Mouse (Mus musculus): Measurements from ENCODE around the gene Kmt2b. TPM values are rescaled to one million over a fixed set of nuclear protein-coding genes. Genes with fewer than 3 reads are reported as not detected.
A peak's percentile ranks its signal among the peaks of the same experiment; 100 is the strongest.

The Kmt2b gene
- total RNA-seq, 2 experiments from 2014 or later: 41.3 to 62.2 TPM

DNA sequence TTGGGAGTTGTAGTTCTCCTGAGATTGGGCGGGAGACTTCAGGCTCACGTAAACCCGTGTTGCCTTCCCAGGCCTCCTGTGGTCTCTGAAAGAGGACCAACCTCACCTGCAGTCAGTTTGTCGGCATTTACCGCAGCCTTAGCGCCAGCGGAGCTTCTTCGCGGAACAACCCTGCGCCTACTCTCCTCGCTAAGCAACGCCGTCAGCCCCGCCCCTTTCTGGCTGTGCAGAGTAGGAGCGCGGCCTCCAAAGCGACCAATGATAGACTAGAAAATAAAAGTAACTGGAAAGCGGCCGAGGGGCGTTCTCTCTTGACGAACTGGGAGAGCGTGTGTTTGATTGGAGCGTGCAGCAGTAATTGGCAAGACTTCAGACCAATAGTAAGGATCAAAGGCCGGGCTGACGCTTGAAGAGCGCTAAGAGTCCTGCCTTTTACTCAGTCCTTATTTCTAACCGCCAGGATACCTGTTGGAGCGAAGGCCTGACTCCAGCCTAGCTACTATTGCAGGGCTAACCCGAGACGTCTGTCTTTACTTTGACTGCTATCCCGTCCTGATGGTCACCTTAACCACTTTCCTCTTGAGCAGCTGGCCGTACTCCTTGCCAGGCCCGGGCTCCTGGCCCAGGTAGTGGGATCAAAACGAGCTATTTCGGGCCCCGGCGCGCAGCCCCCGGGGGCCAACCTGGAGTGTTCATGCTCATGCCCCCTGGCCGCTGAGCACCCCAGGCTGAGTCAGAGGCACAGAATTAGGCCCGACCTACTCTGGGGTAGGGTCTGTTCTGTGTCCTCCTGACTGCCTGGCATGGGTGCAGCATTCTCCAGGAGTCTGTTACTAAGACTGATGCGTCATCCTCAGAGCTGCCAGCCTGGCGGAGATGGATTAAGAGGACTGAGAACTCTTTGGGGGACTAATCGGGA, 36.2 kb downstream of the Kmt2b start, which contains the start of the genes Hspb6 and Proser3:
Gene Hspb6, plus strand, starts transcription at position 77 of the 919 bp plus-strand sequence.
Gene Proser3, minus strand, starts transcription at position 198 of the 919 bp plus-strand sequence.
- intact Hi-C loops (cut with DNase I): no loop called here

DNA sequence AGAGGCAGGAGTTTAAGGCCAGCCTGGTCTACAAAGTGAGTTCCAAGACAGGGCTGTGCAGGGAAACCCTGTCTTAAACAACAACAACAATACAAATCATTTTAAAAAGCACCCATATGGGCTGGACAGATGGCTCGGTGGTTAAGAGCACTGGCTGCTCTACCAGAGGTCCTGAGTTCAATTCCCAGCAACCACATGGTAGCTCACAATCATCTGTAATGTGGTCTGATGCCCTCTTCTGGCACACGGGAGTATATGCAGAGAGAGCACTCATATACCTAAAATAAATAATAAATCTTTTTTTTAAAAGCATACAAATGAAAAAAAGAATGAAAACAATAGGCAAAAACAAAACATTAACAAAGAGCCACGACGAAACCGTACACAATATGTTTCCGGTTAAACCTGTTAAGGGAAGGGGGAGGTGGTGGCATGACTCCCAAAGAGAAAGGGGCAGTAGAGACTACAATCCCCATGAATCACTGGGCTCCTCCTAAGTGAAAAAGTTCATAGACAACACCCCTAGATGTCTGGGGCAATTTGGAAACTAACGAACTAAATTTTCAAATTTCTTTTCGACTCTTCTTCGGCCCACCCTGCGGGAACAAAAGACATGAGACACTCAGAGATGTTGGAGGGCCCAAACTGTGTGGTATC, 37.0 kb downstream of the Kmt2b start:
- no peak for DNase-seq (ENCODE audit: low spot score in 2 of 2)
- intact Hi-C loops (cut with DNase I): no loop called here

More for the DNA sequence above, 36.2 kb downstream of the Kmt2b start, which contains the start of the genes Hspb6 and Proser3:
- peak; percentile 94 to 95 for DNase-seq (ENCODE audit: low spot score in 2 of 2)

DNA sequence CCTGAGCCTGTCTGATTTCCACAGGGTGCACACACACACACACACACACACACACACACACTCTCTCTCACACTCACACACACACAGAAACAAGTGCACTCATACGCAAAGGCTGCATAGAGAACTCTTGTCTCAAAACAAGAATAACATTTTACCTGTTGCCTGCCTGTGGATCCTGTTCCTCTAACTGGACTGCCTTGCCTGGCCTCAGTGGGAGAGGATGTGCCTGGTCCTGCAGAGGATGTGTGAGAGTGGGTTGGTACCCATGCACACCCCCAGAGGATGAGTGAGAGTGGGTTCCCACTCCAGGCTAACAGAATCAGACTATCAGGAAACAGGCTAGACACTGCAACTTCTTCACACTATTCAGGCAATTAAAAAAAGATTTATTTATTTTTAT, 37.9 kb downstream of the Kmt2b start:
- intact Hi-C loops (cut with DNase I): no loop called here
- DNase-seq (ENCODE audit: low spot score in 2 of 2): no peak

DNA sequence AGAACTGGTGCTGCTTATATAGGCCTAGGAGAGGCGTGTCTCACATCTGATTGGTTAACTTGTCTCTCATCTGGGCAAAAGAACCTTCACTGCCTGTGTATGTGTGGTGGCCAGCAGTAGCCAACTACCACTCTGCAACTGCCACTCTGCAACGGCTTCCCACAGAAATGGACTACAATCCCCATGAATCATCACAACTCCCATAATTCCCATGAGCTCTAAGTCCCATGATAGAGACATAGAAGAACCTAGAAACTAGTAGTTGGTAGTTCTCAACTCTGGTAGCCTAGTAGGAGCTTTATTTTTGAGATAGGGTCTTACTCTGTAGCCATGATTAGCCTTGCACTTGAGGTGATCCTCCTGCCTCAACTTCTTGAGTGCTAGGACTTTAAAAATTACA, 38.6 kb downstream of the Kmt2b start:
- intact Hi-C loops (cut with DNase I): no loop called here
- DNase-seq (ENCODE audit: low spot score in 2 of 2): no peak

DNA sequence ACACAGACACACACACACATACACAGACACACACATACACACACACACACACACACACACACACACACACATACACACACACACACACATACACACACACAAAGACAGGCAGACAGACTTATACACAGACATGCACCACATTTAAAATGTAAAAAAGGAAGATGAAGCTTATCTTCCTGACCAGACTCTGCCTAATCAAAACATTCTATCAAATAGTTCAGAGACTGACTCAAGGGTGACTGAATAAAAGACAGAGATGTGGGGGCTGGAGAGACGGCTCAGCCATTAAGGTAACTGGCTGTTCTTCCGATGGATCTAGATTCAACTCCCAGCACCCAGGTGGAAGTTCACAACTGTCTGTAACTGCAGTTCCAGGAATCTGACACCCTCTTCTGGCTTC, 44.2 kb downstream of the Kmt2b start:
- intact Hi-C loops (cut with DNase I): no loop called here
- DNase-seq (ENCODE audit: low spot score in 2 of 2): no peak

DNA sequence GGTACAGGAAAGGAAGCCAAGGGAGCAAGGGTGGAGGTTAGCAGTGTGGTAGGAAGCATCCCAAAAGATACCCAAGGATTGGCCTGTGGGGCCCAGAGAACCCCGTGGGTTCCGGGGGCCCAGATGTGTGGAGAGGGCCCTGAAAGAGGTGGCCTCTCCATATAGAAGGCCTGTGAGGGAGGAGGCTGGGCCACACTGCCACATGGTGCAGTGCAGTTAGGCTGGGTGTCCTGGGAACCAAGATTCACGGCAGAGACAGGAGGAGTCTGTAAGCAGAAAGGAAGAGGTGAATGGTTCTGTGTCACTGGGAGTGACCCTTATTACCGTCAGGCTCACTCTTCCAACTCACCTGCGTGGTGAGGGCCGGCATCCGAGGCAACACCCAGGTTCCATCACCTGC, 48.0 kb downstream of the Kmt2b start:
- intact Hi-C loops (cut with DNase I): no loop called here
- DNase-seq (ENCODE audit: low spot score in 2 of 2): no peak

DNA sequence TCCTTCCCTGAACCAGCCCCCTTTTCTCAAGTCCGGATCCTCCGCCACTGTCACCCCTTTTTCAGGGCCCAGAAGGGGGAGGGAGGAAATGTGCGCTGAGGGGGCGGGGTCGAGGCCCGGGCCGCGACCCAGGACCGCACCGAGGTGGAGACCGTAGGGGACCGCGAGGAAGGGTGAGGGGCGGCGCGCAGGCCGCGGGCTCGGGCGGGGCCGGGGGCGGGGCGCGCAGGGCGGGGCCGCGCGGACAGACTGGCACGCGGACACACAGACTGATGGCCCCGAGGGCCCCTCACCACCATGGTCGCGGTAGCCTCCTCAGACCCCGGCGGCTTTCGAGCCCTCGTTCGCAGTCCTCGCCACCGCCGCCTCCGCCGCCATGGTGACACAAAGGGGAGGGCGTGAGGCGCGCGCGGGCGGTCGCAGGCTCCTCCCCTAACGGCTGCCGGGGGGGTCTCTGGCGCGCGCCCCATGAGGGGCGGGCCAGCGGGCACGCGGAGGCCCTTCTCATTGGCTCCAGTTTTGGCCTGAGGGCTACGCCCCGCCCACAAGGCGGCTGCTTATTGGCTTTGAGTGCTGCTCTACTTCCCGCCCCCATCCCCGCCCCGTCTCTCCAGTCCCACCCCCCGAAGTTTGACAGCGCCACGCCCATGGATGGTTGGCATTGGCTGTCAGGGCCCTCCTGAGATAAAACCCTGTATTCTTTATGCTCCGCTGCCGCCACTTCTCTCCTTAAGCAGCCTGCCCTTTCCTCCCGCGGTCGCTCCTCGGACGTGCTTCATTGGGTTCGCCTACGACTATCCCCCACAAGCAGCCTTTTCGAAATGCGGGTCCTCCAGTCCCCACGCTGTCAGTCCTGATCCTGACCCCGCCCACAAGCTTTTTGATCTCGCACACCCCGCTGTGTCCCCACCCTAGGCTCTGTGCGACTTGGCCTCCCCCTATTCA, 53.6 kb downstream of the Kmt2b start, which contains the start of gene Arhgap33:
Gene Arhgap33, minus strand, starts transcription at position 428 of the 945 bp plus-strand sequence.
- intact Hi-C loops (cut with DNase I): loop anchor here (5.0 to 10.0 kb wide), 2 partner anchors 43 to 90 kb away; partner anchors contain the start of genes Aplp1 and Prodh2
- peak; percentile 95 to 97 for DNase-seq (ENCODE audit: low spot score in 2 of 2)

DNA sequence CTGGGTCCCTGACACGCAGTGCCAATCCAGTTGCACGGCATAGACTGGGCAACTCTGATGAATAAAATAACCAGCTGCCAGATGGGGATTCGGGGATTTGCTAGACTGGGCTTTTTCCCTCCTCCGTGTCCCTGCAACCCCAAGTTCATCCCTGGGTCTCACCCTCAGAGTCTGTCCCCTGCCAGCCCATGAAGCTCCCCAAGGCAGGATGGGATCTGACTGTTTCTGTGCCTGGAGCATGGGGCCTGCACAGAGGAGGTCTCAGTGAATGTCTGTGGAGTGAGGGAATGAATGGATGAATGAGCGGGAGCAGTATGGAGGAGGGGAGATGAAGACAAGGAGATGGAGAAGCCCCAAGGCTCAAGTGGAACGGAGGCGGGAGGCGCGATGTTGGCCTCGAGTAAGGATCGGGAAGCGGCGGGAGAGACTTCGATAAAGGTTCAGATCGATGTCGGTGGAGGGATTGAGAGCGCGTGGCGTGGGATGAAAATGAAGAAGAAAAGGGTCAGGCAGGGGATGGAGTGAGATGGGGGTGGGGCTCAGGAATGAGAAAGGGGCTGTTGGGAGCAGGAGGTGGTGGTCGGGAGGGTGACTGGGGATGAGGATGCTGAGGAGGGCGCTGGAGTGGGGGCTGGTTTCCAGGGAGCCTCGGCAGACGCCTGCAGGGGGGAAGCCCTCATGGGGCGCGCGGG, 54.4 kb downstream of the Kmt2b start:
- intact Hi-C loops (cut with DNase I): loop anchor here (10.0 kb wide), 1 partner anchor 89 kb away; the partner anchor contains the start of gene Aplp1
- peak in 1 of 2 experiments; percentile 57 for DNase-seq (ENCODE audit: low spot score in 2 of 2)

DNA sequence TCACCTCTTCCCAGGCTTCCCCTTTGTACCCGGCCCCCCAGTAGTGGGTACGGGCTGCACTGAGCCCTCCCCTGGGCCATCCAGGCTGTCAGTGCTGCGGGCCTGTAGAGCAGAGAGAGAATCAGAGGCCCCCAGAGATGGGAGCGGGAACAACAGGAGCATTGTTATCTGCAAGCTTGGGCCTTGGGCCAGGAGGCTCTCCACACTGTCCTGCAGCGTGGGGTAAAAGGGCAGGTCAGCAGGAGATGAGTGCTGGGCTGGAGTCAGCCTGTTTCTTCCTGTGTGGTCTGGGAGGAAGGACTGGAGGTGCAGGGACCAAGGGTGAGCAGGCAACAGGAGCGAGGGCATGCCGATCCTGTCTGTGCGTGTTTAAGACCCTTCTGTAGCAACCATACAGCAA, 55.6 kb downstream of the Kmt2b start:
- DNase-seq (ENCODE audit: low spot score in 2 of 2): no peak
- intact Hi-C loops (cut with DNase I): loop anchor here (10.0 kb wide), 1 partner anchor 88 kb away; the partner anchor contains the start of gene Aplp1

DNA sequence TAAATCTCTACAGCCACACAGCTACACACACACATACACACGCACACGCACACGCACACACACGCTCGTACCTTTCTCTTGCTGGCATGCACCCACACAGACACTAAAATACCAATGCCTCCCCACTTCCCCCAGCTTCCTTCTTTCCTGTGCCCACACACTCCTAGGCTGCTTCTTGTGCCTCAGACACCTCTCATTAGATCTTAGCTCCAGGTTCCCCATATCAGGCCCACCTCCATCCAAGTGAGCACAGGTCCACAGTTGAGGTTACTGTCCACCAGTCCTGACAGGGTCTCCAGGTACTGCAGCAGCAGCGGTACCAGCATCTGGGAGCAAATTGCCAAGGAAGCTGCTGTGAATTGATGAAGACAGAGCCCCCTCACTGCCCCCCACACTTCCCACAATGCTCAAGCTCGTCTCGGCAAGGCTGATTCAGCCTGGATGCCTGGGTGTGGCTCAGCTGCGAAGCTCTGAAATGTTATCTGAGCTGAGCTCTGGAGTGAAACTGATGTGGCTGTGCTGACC, 57.2 kb downstream of the Kmt2b start:
- intact Hi-C loops (cut with DNase I): loop anchor here (10.0 kb wide), 1 partner anchor 87 kb away; the partner anchor contains the start of gene Aplp1
- peak; percentile 70 to 72 for DNase-seq (ENCODE audit: low spot score in 2 of 2)

DNA sequence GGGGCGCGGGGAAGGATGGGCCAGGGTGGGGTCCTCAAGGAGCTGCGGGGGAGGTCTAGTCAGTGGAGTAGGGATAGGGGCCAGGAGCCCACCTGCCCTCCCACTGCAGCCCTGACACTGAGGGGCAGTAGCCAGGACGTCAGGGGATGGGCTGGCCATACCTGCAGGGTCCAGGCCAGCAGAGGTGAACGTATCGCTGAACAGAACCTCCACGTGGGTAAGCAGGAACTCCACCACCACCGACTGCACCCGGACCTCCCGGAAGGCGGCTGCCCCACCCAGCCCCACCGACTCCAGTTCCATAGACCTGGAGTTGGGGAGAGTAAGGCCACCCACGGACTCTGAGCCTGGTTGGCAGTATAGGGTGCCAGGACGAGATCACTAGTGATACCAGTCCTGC, 61.5 kb downstream of the Kmt2b start:
- intact Hi-C loops (cut with DNase I): no loop called here
- DNase-seq (ENCODE audit: low spot score in 2 of 2): no peak

DNA sequence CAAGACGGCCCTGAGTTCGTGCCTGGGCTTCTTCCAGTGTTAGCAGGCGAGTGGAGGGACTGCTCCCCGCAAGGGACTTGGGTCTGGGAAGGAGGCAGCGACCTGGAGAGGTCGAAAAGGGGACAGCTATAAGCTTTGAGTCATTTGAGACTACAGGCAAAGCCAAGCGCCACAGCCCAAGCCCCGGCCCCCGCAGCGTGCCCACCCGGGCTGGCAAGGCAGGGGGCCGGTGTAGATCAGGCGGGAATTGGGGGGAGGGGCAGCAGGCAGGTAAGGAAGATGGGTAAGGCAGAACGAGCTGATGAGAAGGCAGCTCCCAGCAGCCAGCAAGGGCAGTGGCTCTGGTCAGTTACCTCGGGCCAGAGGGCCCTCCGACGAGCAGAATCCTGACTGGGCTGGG, 62.1 kb downstream of the Kmt2b start:
- DNase-seq (ENCODE audit: low spot score in 2 of 2): no peak
- intact Hi-C loops (cut with DNase I): no loop called here

DNA sequence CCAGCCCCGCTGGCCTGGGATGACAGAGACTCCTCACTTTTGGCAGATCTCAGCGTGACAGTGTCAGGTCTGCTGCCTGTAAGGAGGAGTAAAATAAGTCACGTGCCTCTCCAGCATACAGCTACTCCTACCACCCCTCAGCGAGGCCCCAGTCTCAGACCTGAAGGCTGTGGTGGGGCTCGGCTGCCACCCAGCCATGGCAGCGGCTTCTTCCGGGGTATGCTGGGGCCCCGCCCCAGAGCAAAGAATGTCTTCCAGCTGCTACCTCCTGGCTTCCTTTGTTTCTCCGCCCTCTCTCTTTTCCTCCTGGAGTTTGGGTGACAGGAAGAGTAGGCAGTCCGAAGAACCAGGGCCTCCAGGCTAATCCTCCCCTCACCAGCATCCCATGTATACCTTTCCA, 62.6 kb downstream of the Kmt2b start:
- DNase-seq (ENCODE audit: low spot score in 2 of 2): no peak
- intact Hi-C loops (cut with DNase I): no loop called here

DNA sequence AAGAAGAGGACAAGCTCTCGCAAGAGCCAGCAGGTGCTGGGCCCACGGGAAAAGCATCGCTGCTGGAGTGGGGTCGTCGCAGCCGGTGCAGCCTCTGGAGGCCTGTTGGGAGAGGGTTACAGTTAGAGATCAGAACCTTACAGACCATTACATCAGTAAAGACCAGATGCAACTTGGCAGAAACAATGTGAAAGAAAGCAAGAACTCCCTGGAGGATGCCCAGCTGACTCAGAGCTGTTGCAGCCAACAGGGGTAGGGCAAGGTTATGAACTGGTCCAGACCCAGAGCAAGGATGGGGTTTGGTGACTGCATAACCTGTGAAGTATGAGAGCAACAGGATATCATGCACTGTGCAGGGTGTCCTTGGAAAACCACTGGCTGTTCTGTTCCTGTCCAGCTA, 64.0 kb downstream of the Kmt2b start:
- intact Hi-C loops (cut with DNase I): no loop called here
- DNase-seq (ENCODE audit: low spot score in 2 of 2): no peak

DNA sequence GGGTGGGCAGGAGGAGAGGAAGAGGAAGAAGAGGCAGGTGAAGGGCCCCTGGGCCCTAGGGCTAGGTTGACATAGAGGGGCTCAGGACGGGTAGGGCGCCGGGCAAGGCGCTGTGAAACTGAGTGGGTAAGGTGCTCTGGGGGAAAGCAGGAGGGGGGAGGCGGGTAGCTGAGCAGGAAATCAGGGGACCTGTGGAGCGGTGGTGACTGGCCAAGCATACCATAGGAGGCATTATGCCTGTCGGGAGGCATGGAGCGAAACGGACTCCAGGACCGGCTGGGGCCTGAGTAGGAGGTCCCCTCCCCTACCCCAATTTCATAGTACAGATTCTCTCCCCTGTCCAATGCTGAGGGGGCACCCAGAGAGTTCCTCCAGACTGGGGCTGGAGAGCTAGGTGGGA, 65.7 kb downstream of the Kmt2b start:
- intact Hi-C loops (cut with DNase I): no loop called here
- no peak for DNase-seq (ENCODE audit: low spot score in 2 of 2)

DNA sequence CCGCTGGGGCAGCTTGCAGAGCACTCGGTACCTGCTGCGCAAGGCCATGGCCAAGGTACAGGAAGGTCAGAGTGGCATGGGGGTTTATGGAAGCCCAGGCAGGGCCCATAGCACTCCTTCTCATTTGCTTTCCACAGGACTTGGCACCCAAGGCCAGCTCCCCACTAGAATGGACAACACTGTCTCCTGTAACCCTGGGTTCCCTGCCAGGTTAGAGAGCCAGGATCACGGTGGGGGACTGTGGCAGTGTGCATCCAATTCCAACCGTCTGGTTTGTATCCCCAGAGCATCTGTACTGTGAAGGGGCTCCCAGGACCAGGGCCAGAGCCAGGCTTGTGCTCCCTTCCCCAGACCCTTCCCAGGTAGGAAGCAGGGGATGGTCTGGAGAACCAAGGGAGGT, 67.7 kb downstream of the Kmt2b start:
- DNase-seq (ENCODE audit: low spot score in 2 of 2): no peak
- intact Hi-C loops (cut with DNase I): no loop called here

DNA sequence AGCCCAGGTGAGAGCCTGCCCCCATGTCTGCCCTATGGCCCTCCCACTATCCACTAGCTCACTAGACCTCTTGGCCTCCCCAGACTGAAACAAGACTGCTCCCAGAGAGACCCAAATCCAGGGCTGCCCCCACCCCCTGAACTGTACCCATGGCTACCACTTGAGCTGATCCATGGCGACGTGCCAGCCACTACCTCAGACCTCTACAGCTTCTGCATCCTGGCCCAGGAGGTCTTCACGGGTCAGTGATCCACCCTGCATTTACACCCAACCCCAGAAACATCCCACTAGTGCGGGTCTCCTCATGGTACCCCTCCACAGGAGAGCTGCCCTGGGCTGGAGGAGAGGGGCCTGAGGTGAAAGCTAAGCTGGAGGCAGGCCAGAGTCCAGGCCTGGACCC, 68.1 kb downstream of the Kmt2b start:
- DNase-seq (ENCODE audit: low spot score in 2 of 2): no peak
- intact Hi-C loops (cut with DNase I): no loop called here
